Mouse (Mus musculus) urinary bladder, adult 18-20 months (tissue): ENCODE results near the gene Myof.

ENCODE experiments used
- DNase-seq, 2 experiments: peaks; one replicate each; pipeline ENCODE4 v3.0.0; 2022; ENCODE audit warnings: low spot score in 2 of 2, mixed read lengths in 2 of 2

Myof gene

DNA sequence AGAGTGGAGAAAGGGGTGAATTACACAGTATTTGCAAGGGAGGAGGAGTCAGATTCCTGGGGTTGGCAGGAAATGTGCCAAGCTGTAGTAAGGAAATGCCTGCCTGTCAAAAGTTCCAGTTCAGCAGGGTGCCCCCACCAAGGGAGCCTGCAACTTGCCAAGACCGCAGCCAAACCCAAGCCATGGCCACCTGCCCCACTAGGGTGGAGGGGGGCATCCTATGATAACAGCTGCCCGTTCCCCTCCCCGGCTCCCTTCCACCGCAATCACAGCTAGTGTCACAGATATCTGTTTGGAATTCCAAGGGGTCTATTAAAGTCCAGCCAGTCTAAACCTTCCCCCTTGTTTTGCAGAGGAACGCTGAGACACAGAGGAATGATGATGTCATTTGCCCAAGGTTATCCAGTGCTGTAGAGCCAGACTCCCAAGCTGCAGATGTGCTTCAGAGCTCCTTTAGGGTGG lies 1.1 kb downstream of the Myof start:
- DNase-seq: no peak

DNA sequence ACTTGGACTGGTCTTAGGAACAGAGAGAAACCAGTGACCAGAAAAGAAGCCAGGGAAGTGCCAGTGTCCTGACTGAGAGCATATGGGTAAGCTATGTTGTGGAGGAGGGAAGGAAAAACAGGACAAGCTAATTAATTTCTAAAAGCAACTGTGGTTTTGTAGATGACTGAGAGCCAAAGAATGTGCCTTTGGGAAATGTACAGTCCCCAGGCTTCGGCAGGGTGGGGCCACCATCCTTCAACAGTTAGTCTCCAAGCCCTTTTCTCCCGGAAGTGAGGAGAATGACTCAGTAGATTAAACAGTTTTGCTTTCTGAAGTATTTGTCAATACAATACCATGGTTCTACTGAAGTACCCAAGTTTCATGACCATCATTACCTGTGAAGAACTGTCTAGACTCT lies 5.1 kb downstream of the Myof start:
- no peak for DNase-seq

- DNase-seq: no peak
Observed at GRCm38 (mm10) chr19:38035766-38036165, 7.6 kb downstream of the Myof start.

DNA sequence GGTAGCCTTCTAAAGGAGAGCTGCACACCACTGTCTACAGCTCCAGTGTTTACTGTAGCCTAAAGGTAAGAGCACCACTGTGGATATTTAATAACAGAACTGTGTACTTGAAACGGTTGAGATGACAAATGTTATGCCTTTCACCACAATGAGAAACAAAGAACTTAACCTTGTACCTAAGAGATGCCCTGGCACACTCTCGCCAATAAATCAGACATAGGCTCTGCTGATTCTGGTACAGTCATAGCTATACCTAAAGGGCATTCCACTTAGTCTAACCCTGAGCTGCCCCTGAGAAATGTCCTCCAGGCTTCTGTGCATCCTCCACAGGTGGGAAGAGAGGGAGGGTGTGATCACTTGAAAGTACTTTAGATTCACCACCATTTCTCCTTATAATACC lies 8.7 kb downstream of the Myof start:
- no peak for DNase-seq

DNA sequence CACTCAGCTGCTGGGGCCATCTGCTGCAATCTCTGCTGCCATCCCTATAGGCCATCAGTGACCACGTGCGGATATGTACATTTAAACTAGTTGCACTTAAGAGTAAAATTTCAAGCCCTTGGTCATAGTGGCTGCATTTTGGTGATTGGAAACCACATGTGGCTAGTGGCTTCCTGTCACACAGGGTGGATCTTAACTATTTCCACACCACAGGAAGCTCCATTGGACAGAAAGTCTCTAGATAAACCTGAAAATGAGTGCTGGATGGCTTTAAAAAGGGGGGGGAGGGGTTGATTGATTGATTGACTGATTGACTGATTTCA lies 9.7 kb downstream of the Myof start:
- no peak for DNase-seq

GRCm38 (mm10) chr19:38032993-38033734 lies 10.2 kb downstream of the Myof start:
- no peak for DNase-seq

DNA sequence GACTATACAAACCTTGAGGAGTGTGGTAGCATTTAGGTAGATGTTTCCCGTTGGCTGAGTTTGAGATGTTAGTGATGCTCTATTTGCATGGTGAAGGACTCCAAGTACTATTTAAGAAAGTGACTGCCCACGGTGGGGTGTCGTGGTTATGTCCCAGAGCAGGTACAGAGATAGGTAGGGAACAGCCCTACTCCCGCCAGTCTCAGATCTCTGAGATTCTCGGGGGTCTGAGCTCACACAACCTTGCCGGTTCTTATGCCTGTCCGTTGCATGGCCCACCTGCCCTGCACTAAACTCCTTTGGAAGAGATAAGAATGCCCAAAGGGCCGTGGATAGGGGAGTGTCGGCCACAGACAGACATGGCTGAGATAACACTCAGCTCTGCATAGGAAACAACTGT lies 12.2 kb downstream of the Myof start:
- no peak for DNase-seq

DNA sequence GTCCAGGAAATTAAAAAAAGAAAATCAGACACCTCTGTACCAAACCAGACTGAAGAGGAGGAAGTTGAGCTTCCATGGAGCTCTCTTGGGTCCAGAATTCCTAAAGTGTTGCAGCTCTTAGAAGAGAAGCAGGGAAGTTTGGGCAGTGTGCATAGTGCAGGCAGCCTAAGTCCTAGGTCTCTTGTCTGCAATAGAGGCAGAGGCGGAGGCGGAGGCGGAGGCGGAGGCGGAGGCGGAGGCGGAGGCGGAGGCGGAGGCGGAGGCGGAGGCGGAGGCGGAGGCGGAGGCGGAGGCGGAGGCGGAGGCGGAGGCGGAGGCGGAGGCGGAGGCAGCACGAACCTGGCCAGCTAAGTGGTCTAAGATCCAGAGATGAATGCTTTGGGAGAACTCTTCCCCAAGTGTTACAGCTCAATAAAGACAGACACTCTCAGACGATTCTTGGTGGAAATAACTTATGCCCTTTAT lies 12.7 kb downstream of the Myof start:
- DNase-seq: no peak

DNA sequence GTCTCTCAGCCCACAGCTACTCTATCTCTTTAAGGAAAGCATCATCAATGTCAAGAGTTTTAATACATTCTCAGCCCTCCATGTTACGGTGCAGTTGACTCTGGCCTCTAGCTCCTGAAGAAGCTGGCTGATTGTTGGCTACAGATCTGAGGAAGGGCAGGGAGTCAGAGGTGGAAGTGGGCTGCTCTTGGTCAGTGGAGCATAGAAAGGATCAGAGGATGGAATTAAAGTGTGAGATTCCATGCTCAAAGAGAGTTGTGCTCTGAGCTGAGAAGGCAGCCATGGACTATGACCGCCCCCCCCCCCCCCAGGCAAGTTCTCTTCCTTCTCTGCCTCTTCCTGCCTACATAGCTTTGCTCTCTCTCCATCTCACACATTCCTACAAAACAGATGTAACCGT lies 13.5 kb downstream of the Myof start:
- no peak for DNase-seq

DNA sequence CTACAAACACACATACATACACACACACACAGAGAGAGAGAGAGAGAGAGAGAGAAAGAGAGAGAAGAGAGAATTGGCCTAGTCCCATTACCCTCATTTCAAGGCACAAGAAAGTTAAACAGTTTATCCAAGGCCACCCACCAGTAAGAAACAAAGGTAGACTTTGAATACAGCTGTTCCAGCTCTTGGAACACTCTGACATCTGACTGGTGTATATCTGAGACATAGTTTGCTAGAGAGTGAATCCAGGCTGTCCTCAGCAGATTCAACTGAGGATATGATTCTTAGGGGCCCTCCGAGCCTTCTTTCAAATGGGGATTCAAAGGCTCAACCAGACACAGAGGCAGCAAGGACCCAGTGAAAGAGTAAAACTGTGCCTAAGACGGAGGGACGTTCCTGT lies 14.1 kb downstream of the Myof start:
- DNase-seq: no peak

- DNase-seq: no peak
Observed at GRCm38 (mm10) chr19:38027881-38028521, 15.4 kb downstream of the Myof start.

DNA sequence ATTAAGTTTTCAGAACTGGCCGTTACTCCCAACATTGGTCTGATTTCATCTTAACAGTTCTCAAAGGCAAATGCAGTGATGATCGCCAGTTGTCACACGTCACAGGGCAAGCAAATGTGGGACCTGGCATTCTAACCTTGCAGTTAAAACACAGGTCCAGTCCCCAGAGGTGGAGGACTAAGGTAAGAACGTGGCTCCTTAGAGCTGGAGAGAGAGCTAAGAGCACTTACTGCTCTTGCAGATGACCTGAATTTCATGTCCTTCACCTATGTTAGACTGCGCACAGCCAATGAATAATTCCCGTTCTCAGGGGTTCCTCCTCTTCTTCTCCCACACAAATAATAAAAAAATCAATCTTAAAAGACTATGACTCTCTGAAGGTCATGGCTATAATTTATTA lies 16.0 kb downstream of the Myof start:
- DNase-seq: no peak

DNA sequence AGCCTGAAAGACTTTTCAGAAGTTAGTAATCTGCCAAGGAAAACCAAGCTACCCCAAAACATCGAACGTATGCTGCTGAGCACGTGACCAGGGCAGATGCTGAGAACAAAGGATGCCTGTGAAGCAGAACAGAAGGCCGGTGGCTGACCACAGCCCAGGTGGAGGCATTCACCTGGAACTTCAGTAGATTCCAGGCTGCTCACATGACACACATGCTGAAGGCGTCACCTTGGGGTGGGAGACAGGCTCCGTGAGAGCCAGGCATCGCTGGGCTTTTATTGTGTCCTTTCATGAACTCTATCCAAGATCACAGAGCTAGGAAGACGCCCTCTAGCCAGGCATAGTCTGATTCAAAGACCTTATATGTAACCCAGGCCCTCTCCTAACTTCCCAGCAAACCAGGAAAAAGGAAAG lies 17.2 kb downstream of the Myof start:
- no peak for DNase-seq

DNA sequence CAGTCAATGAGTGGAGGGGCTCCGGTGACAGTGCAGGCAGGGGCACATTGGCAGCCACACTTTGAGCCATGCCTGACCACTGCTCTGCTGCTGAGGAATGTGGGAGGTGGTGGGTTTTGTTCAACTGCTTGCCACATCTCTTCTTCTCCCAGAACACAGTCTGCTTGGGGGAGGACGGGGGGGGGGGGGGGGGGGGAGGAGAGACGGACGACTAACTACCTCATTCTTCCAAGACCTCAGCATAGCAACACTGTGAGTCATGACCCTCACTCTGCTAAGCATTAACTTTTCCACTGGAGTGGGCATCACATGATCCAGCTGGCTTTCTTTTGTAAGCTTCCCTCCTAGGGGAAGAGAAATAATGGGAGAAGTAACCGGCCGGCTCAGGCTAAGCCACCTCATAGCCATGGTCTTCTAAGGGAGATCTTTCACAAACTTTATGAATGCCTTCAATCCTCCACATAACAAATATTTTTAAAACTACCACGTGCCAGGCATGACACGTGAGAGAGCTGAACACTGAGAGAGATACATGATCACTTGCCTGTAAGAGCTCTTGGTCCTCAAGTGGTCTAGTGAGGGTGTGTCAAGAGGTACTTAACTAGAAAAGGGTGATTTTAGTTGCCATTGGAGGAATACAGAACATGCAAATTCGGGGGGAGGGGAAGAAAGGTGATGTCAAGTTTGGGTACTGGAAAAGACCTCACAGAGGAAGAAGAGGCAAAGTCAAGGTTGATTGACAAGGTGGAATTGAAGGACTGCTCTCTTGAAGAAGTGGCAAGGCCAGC lies 17.9 kb downstream of the Myof start:
- DNase-seq: peak in 1 of 2 experiments; percentile 63

GRCm38 (mm10) chr19:38023603-38024002 lies 19.8 kb downstream of the Myof start:
- DNase-seq: no peak

GRCm38 (mm10) chr19:38022710-38023109 lies 20.7 kb downstream of the Myof start:
- DNase-seq: no peak

GRCm38 (mm10) chr19:38015873-38016254 lies 27.5 kb downstream of the Myof start:
- no peak for DNase-seq

GRCm38 (mm10) chr19:38015180-38015872 lies 28.1 kb downstream of the Myof start:
- peak in 1 of 2 experiments; percentile 87 for DNase-seq

GRCm38 (mm10) chr19:38014443-38014842 lies 28.9 kb downstream of the Myof start:
- DNase-seq: no peak

GRCm38 (mm10) chr19:38011379-38011778 lies 32.0 kb downstream of the Myof start:
- no peak for DNase-seq

DNA sequence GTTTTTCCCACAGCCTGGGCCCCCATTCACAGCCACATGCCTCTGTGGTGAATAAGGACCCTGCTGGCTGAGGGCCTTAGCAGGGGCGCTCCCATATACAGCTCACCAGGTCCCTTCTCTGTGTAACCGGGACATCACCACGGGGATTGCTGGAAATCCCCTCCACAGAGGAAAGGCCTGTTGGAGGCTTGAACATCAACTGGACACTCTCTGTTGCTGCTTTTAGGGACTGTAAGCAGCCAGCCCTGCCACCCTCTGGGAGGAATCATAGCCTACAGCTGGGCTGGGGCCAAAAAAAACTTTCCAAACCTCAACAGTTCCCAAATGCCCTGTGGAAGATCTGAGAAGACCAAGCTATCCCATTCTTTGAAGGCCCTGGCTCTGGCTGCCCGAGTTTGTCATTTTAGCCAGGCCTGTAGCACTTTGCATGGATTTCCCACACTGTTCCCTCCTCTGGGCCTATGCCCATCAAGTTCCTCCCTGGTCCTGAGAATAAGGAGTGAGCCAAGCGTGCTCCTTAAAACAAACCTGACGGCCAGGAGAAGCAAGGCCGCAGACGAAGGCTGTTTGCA lies 38.5 kb downstream of the Myof start:
- DNase-seq: no peak
